18 mouse cellular contexts compared by ENCODE assay signal in genomic region chr2:172580536-172581265, GRCm38 (mm10). TPM values are rescaled to one million over a fixed set of nuclear protein-coding genes. Genes with fewer than 3 reads are reported as not detected.
DNase-seq lines count a peak whose midpoint lies in the region; ATAC-seq lines count a peak whose summit lies in the region.
"Had no signal": no experiment of that assay in that cellular context is flagged by ENCODE, and none has a peak within 500 bp of the region (broad histone marks: within the 10 kb centered on the region; RNA-seq: fewer than 3 reads in every experiment).

No protein-coding gene starts in this region.

- H3K4me2 ChIP-seq in forebrain, embryonic 11.5 days (ENCODE audit: low read depth, low read length, severe bottlenecking), result no peak overlapping the region
- H3K4me2 ChIP-seq: heart, embryonic 11.5 days; limb, embryonic 13.5 days had no signal

- no peak for ATAC-seq in forebrain, embryonic 11.5 days (replicated peaks; ENCODE audit: low FRiP score)

- peak overlapping the region; percentile 57; the same call in 1 of the 2 replicates for H3K27ac ChIP-seq in forebrain, embryonic 10.5 days
- H3K27ac ChIP-seq in forebrain, embryonic 11.5 days (ENCODE audit: low read depth, low read length), result no peak overlapping the region
- H3K27ac ChIP-seq in embryonic facial prominence, embryonic 10.5 days (replicated peaks), result 0 out of 2 replicates have a peak overlapping the region, but pooled peaks have one; percentile 45
- H3K27ac ChIP-seq: limb, embryonic 13.5 days had no signal

- H3K4me1 ChIP-seq in forebrain, embryonic 10.5 days, result peaks cover 16% of the 10 kb centered on the region
- peaks cover 4% of the 10 kb centered on the region; the same call in 1 of the 2 replicates for H3K4me1 ChIP-seq in forebrain, embryonic 11.5 days (replicated peaks; ENCODE audit: control insufficient read depth, insufficient read depth, low read length)
- peaks cover 18% of the 10 kb centered on the region for H3K4me1 ChIP-seq in embryonic facial prominence, embryonic 10.5 days

- H3K9ac ChIP-seq in forebrain, embryonic 11.5 days (ENCODE audit: low read length), result no peak overlapping the region
- H3K9ac ChIP-seq: limb, embryonic 13.5 days had no signal

- H3K27me3 ChIP-seq in forebrain, embryonic 10.5 days (ENCODE audit: poor library complexity, severe bottlenecking), result peaks cover 31% of the 10 kb centered on the region
- H3K27me3 ChIP-seq in forebrain, embryonic 11.5 days (ENCODE audit: control insufficient read depth, insufficient read depth, low read length), result no peaks in the 10 kb centered on the region
- H3K27me3 ChIP-seq in embryonic facial prominence, embryonic 10.5 days (replicated peaks; ENCODE audit: low read depth, poor library complexity, severe bottlenecking), result peaks cover 35% of the 10 kb centered on the region
- H3K27me3 ChIP-seq: limb, embryonic 13.5 days had no signal

- H3K36me3 ChIP-seq in forebrain, embryonic 10.5 days (replicated peaks), result no peaks in the 10 kb centered on the region
- H3K36me3 ChIP-seq in forebrain, embryonic 11.5 days (ENCODE audit: control insufficient read depth, insufficient read depth, low read length), result no peaks in the 10 kb centered on the region
- H3K36me3 ChIP-seq in embryonic facial prominence, embryonic 10.5 days (replicated peaks), result no peaks in the 10 kb centered on the region
- H3K36me3 ChIP-seq: limb, embryonic 13.5 days had no signal

- H3K4me3 ChIP-seq in forebrain, embryonic 10.5 days, result no peak overlapping the region
- H3K4me3 ChIP-seq in forebrain, embryonic 11.5 days (ENCODE audit: low read depth, low read length), result no peak overlapping the region
- H3K4me3 ChIP-seq in embryonic facial prominence, embryonic 10.5 days, result no peak overlapping the region
- H3K4me3 ChIP-seq: limb, embryonic 13.5 days had no signal

- intact Hi-C loops in left cerebral cortex, postnatal 4 days (cut with DNase I), result no loop called here
- intact Hi-C loops in left cerebral cortex, postnatal 25 days (cut with DNase I), result no loop called here

- no peaks in the 10 kb centered on the region for H3K9me3 ChIP-seq in forebrain, embryonic 10.5 days
- no peaks in the 10 kb centered on the region for H3K9me3 ChIP-seq in forebrain, embryonic 11.5 days (ENCODE audit: control insufficient read depth, low read length)
- H3K9me3 ChIP-seq in embryonic facial prominence, embryonic 10.5 days, result no peaks in the 10 kb centered on the region
- H3K9me3 ChIP-seq: limb, embryonic 13.5 days had no signal

- WGBS in forebrain, embryonic 10.5 days, result 56% methylated on average over 12 of the region's 12 CpGs
- 54% methylated on average over 12 of the region's 12 CpGs for WGBS in forebrain, embryonic 11.5 days
- 52% methylated on average over 12 of the region's 12 CpGs for WGBS in embryonic facial prominence, embryonic 10.5 days

- no peak for DNase-seq in forebrain, embryonic 10.5 days (ENCODE audit: extremely low spot score, low spot score)
- DNase-seq in forebrain, embryonic 11.5 days (ENCODE audit: low spot score), result no peak
- DNase-seq in left cerebral cortex, postnatal 4 days, result peak; percentile 73
- no peak for DNase-seq in left cerebral cortex, postnatal 25 days (ENCODE audit: low spot score in 2 of 2)
- DNase-seq in adipocyte (ENCODE audit: low spot score), result peak; percentile 53
- DNase-seq in embryonic facial prominence, embryonic 10.5 days (ENCODE audit: low spot score), result no peak
- DNase-seq in lung, postnatal 25 days (ENCODE audit: low spot score), result no peak
- DNase-seq: B cell, adult 2 months; cerebellum, adult 9-10 months; gastrocnemius, postnatal 10 days; heart, postnatal 36 days; kidney, adult 18-20 months; kidney, postnatal 25 days; lung, adult 2 months had no signal

RNA-seq across cellular contexts. Expression of gene Tfap2c, which starts 31.3 kb away (rescaled TPM):
- 38.2 and 43.2 TPM in 2 replicates for polyA plus RNA-seq in forebrain, embryonic 10.5 days (2016; fragmentation: Nextera tagmentation; extraction: Ambion mirVana)
- polyA plus RNA-seq in forebrain, embryonic 11.5 days (2014; fragmentation: Nextera tagmentation; extraction: Ambion mirVana), result 45.1 and 46.5 TPM in 2 replicates
- 1 to 10 TPM; 1.2 TPM for total RNA-seq in left cerebral cortex, postnatal 4 days (2021)
- under 1 TPM; 0.11 to 0.57 TPM for total RNA-seq in left cerebral cortex, postnatal 25 days (2021)
- 13.7 and 15.4 TPM in 2 replicates for polyA plus RNA-seq in embryonic facial prominence, embryonic 10.5 days (2016; fragmentation: Nextera tagmentation; extraction: Ambion mirVana)
- total RNA-seq: gastrocnemius, postnatal 10 days; heart, postnatal 36 days; megakaryocyte, adult 5-6 weeks had no signal
- polyA plus RNA-seq: spleen, adult 2 months had no signal

Comparison
In these comparisons a context has a peak if more than half of its experiments do, and no peak if none do; other contexts are left out.
1. DNase-seq: peak in left cerebral cortex, postnatal 4 days (single experiment) and adipocyte (single experiment); none in forebrain, embryonic 10.5 days (single experiment), forebrain, embryonic 11.5 days (single experiment), left cerebral cortex, postnatal 25 days (0 of 2), embryonic facial prominence, embryonic 10.5 days (single experiment) and lung, postnatal 25 days (single experiment).